11 mouse cellular contexts compared by ENCODE assay signal in genomic region chr2:102250101-102250500, GRCm38 (mm10).
"Had no signal": no experiment of that assay in that cellular context is flagged by ENCODE, and none has a peak within 500 bp of the region (broad histone marks: within the 10 kb centered on the region; RNA-seq: fewer than 3 reads in every experiment).

No protein-coding gene starts in this region.

- DNase-seq: gastrocnemius, adult 2 months; gastrocnemius, postnatal 10 days; gastrocnemius, postnatal 25 days; heart, adult 18-20 months; heart, postnatal 10 days; heart, postnatal 4 days; kidney, adult 2 months; kidney, adult 9 months; kidney, postnatal 14 days; kidney, postnatal 36 days; left cerebral cortex, postnatal 4 days had no signal
